7 mouse cellular contexts compared by ENCODE assay signal in genomic region chr10:61147157-61148040, GRCm38 (mm10). TPM values are rescaled to one million over a fixed set of nuclear protein-coding genes. Genes with fewer than 3 reads are reported as not detected.
DNase-seq lines count a peak whose midpoint lies in the region; ATAC-seq and TF ChIP-seq lines count a peak whose summit lies in the region.

Sgpl1 (minus strand) TSS chr10:61147703.

- H3K4me3 ChIP-seq in intestine, postnatal 0 days (ENCODE audit: low read depth, low read length) = peak within 1 kb of the TSS; percentile 86
- peak within 1 kb of the TSS; percentile 73 for H3K4me3 ChIP-seq in midbrain, embryonic 12.5 days
- H3K4me3 ChIP-seq in small intestine, adult 2 months (ENCODE audit: low read depth, low read length) = peak within 1 kb of the TSS; percentile 99

- intact Hi-C loops in left cerebral cortex, postnatal 4 days (cut with DNase I) = no loop called here

- DNase-seq in adrenal gland, adult 8-10 months = peak; percentile 87
- DNase-seq in embryo, embryonic 9.5 days (ENCODE audit: extremely low spot score) = peak; percentile 91
- DNase-seq in gonadal fat pad, adult 2 months (ENCODE audit: low read depth) = no peak
- peak; percentile 96 for DNase-seq in left cerebral cortex, postnatal 4 days

- H3K4me1 ChIP-seq in intestine, postnatal 0 days (replicated peaks; ENCODE audit: control insufficient read depth, insufficient read depth, low read length) = no peaks in the 10 kb centered on the region
- peaks cover 5% of the 10 kb centered on the region; the same call in 1 of the 2 replicates for H3K4me1 ChIP-seq in midbrain, embryonic 12.5 days
- H3K4me1 ChIP-seq in small intestine, adult 2 months (ENCODE audit: control insufficient read depth, insufficient read depth, insufficient read length, low read length) = peaks cover 4% of the 10 kb centered on the region; the same call in 1 of the 2 replicates

- no peaks in the 10 kb centered on the region for H3K9me3 ChIP-seq in intestine, postnatal 0 days (ENCODE audit: control insufficient read depth)
- H3K9me3 ChIP-seq in midbrain, embryonic 12.5 days = no peaks in the 10 kb centered on the region

- WGBS in intestine, postnatal 0 days = under 1% methylated on average over 81 of the region's 82 CpGs
- under 1% methylated on average over 80 of the region's 82 CpGs for WGBS in midbrain, embryonic 12.5 days
- under 1% methylated on average over 82 of the region's 82 CpGs for WGBS in small intestine, adult 2 months

- H3K36me3 ChIP-seq in intestine, postnatal 0 days (ENCODE audit: control insufficient read depth, insufficient read depth) = no peaks in the 10 kb centered on the region
- no peaks in the 10 kb centered on the region for H3K36me3 ChIP-seq in midbrain, embryonic 12.5 days
- peaks cover 3% of the 10 kb centered on the region; the same call in 1 of the 2 replicates for H3K36me3 ChIP-seq in small intestine, adult 2 months (ENCODE audit: control insufficient read depth, insufficient read depth, low read length)

- TF ChIP-seq POLR2A in small intestine, adult 2 months (IDR thresholded peaks at IDR 0.05; ENCODE audit: low read depth, low read length) = peak; percentile 91

- ATAC-seq in intestine, postnatal 0 days = peak; percentile 91
- peak; percentile 86 for ATAC-seq in midbrain, embryonic 12.5 days (ENCODE audit: low FRiP score, low read depth)

- no peaks in the 10 kb centered on the region for H3K27me3 ChIP-seq in intestine, postnatal 0 days (replicated peaks; ENCODE audit: control insufficient read depth, insufficient read depth, low read length)
- no peaks in the 10 kb centered on the region for H3K27me3 ChIP-seq in midbrain, embryonic 12.5 days
- no peaks in the 10 kb centered on the region for H3K27me3 ChIP-seq in small intestine, adult 2 months (ENCODE audit: control insufficient read depth, insufficient read depth, low read length)

- H3K9ac ChIP-seq in intestine, postnatal 0 days (ENCODE audit: low read depth, low read length) = peak within 1 kb of the TSS; percentile 95
- H3K9ac ChIP-seq in midbrain, embryonic 12.5 days (replicated peaks) = peak within 1 kb of the TSS; percentile 91

- TF ChIP-seq CTCF in intestine, postnatal 0 days (IDR thresholded peaks at IDR 0.05; ENCODE audit: low read depth) = peak; percentile 88
- TF ChIP-seq CTCF in small intestine, adult 2 months (IDR thresholded peaks at IDR 0.05; ENCODE audit: extremely low read depth, insufficient read length, insufficient replicate concordance, low read depth, low read length) = peak; percentile 88

- peak within 1 kb of the TSS; percentile 95 for H3K27ac ChIP-seq in intestine, postnatal 0 days (ENCODE audit: low read depth, low read length)
- H3K27ac ChIP-seq in midbrain, embryonic 12.5 days (replicated peaks) = peak within 1 kb of the TSS; percentile 96
- H3K27ac ChIP-seq in small intestine, adult 2 months (ENCODE audit: insufficient read depth, low read depth, low read length) = peak within 1 kb of the TSS; percentile 91

- peak within 1 kb of the TSS; percentile 94 for H3K4me2 ChIP-seq in intestine, postnatal 0 days (replicated peaks; ENCODE audit: low read depth)
- peak within 1 kb of the TSS; percentile 96 for H3K4me2 ChIP-seq in midbrain, embryonic 12.5 days (replicated peaks)

RNA-seq across cellular contexts. Expression of gene Sgpl1, which starts in this region (rescaled TPM):
- 10 to 100 TPM; 78.8 to 83.6 (median 81.8) TPM for total RNA-seq in adrenal gland, adult 8-10 months (2022)
- polyA plus RNA-seq in gonadal fat pad, adult 2 months (2012; rRNA removed) = 45.8 and 49.6 TPM in 2 replicates
- polyA plus RNA-seq in intestine, postnatal 0 days (2015; fragmentation: Nextera tagmentation; extraction: Ambion mirVana) = 119 and 135 TPM in 2 replicates
- 10 to 100 TPM; 40.0 to 43.1 TPM for total RNA-seq in left cerebral cortex, postnatal 4 days (2021)
- 78.1 and 81.6 TPM in 2 replicates for polyA plus RNA-seq in midbrain, embryonic 12.5 days (2016; fragmentation: Nextera tagmentation; extraction: Ambion mirVana)
- polyA plus RNA-seq in small intestine, adult 2 months (2012; rRNA removed) = 18.0 and 137 TPM in 2 replicates
